Mouse (Mus musculus): Measurements from ENCODE around the gene Chn1.

- TF ChIP-seq GABPA (IDR thresholded peaks at IDR 0.05; ENCODE audit: insufficient replicate concordance, low read depth, low read length) (no peak), CTCF (conservative IDR thresholded peaks at IDR 0.05 in 1 of 2, IDR thresholded peaks at IDR 0.05 in 1 of 2; ENCODE audit: low read depth in 2 of 2, low read length in 2 of 2) (no peak), USF1 (IDR thresholded peaks at IDR 0.05; ENCODE audit: low read depth, low read length) (no peak), UBTF (IDR thresholded peaks at IDR 0.05; ENCODE audit: low read depth, low read length) (no peak), ELF1 (IDR thresholded peaks at IDR 0.05; ENCODE audit: low read depth, low read length) (no peak), POLR2AphosphoS2 (IDR thresholded peaks at IDR 0.05; ENCODE audit: low read depth, low read length) (no peak), SMC3 (IDR thresholded peaks at IDR 0.05; ENCODE audit: low read depth, low read length) (no peak), MAX (IDR thresholded peaks at IDR 0.05; ENCODE audit: low read length) (no peak), EP300 (IDR thresholded peaks at IDR 0.05; ENCODE audit: low read length) (no peak), BHLHE40 (IDR thresholded peaks at IDR 0.05; ENCODE audit: low read depth, low read length) (no peak), POLR2A (IDR thresholded peaks at IDR 0.05; ENCODE audit: low read depth, low read length) (no peak), MAFK (IDR thresholded peaks at IDR 0.05; ENCODE audit: insufficient replicate concordance, low read length) (no peak), ZKSCAN1 (IDR thresholded peaks at IDR 0.05; ENCODE audit: borderline replicate concordance, low read depth, low read length) (no peak)
Measured at GRCm38 (mm10) chr2:73611798-73612197, 163.3 kb downstream of the Chn1 start.
